Mouse (Mus musculus): ENCODE results near the gene 1700017B05Rik. TPM values are rescaled to one million over a fixed set of nuclear protein-coding genes. Genes with fewer than 3 reads are reported as not detected.

The 1700017B05Rik gene
- polyA plus RNA-seq, 1 experiment from 2014 or later = 17.7 TPM

DNA sequence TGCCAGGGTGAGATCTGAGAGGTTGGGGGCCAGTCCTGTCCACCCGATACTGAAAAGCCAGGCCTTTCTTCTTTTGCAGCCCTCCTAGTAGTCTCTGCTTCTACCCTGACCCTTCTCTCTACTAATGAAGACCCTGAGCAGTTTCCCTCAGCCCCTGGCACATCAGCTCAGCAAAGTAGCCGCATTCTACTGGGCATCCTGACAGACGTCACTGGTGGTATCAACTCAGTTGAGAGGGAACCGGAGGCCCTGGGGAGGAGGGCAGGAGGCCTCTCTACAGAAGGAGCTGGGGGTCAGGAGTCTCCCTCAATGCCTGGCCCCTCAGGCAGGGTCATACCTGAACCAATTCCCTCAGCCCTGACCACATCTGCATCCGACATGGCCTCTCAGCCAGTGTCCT lies 21.3 kb downstream of the 1700017B05Rik start:
- H3K27ac ChIP-seq = no peak overlapping the region
- WGBS = 81% methylated on average over 5 of the region's 5 CpGs

DNA sequence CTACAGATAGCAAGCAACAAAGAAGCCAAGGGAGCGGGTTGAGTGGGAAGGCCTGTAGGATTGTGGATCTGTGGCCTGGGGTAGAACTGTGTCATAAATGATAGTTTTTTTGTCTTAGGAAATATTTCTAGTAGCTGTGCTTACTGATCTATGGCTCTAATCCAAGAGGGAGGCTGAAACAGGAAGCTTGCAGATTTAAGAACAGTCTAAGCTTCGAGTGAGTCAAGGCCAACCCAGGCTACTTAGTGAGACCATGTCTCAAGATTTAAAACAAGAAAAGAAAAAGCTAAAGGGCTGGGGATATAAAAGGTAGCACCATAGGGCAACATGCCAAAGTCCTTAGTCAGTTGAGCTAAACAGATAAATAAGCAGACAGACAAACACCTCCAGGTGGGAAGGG lies 24.2 kb downstream of the 1700017B05Rik start:
- Histone ChIP-seq H3K4me1 (no peaks in the 10 kb centered on the region), H3K9ac (no peak overlapping the region), H3K9me3 (no peaks in the 10 kb centered on the region), H3K4me3 (no peak overlapping the region), H3K4me2 (no peak overlapping the region), H3K27me3 (no peaks in the 10 kb centered on the region), H3K36me3 (no peaks in the 10 kb centered on the region), H3K27ac (no peak overlapping the region)
- no peak for ATAC-seq (ENCODE audit: insufficient number of reproducible peaks, low FRiP score, low TSS enrichment, low read depth)
- 87% methylated on average over 2 of the region's 2 CpGs for WGBS

More for the DNA sequence above, 21.3 kb downstream of the 1700017B05Rik start:
- no peaks in the 10 kb centered on the region for H3K36me3 ChIP-seq
- ATAC-seq (ENCODE audit: insufficient number of reproducible peaks, low FRiP score, low TSS enrichment, low read depth) = no peak
- no peaks in the 10 kb centered on the region for H3K4me1 ChIP-seq
- H3K4me2 ChIP-seq = no peak overlapping the region
- no peak overlapping the region for H3K9ac ChIP-seq
- H3K9me3 ChIP-seq = no peaks in the 10 kb centered on the region
- H3K4me3 ChIP-seq = no peak overlapping the region
- H3K27me3 ChIP-seq = no peaks in the 10 kb centered on the region

DNA sequence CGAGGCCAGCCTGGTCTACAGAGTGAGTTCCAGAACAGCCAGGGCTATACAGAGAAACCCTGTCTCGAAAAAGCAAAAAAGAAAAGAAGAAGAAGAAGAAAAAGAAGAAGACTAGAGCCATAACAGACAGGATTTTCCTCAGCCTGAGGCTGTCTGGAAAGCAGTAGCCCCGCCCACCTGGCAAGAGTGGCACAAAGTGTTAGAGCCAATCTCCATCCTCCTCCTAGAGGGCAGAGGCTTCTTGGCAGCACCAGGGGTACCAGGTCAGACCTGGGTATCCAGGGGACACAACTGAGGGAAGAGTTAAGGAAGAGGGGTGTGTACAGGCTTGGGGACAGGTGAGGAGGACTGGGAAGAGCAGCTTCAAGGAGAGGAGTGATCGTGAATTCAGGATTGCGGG lies 24.7 kb downstream of the 1700017B05Rik start:
- no peak overlapping the region for H3K27ac ChIP-seq
- H3K4me1 ChIP-seq = no peaks in the 10 kb centered on the region
- no peak overlapping the region for H3K4me3 ChIP-seq
- H3K4me2 ChIP-seq = no peak overlapping the region
- no peak for ATAC-seq (ENCODE audit: insufficient number of reproducible peaks, low FRiP score, low TSS enrichment, low read depth)
- H3K27me3 ChIP-seq = no peaks in the 10 kb centered on the region
- no peaks in the 10 kb centered on the region for H3K36me3 ChIP-seq
- H3K9ac ChIP-seq = no peak overlapping the region
- H3K9me3 ChIP-seq = no peaks in the 10 kb centered on the region
- 81% methylated on average over 5 of the region's 5 CpGs for WGBS

DNA sequence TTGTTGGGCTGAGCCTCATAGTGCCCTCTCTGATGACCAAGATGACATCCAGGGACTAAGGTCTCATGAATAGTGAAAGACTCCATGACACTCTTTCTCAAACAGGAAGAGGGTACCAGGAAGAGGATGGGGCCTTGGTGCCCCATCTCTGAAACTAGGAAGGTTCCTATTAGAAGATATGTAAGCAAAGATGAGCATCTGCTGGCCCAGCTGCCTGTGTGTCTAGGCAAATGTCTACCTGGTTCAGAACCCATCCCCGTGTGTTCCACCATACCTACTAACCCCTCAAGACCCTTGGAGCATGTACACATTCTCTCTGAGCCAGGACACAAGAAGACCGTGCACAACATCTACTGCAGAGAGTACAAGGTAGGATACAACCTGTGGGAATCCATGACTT lies 26.2 kb downstream of the 1700017B05Rik start, which contains the start of gene Trcg1:
TSS of gene Trcg1 (plus strand) at position 301 of the 400 bp plus-strand sequence.
- Histone ChIP-seq H3K4me2 (no peak within 1 kb of the TSS), H3K36me3 (no peaks in the 10 kb centered on the region), H3K27ac (no peak within 1 kb of the TSS), H3K9me3 (no peaks in the 10 kb centered on the region), H3K9ac (no peak within 1 kb of the TSS), H3K27me3 (no peaks in the 10 kb centered on the region), H3K4me3 (no peak within 1 kb of the TSS), H3K4me1 (no peaks in the 10 kb centered on the region)
- 80% methylated on average over 2 of the region's 2 CpGs for WGBS
- ATAC-seq (ENCODE audit: insufficient number of reproducible peaks, low FRiP score, low TSS enrichment, low read depth) = no peak

DNA sequence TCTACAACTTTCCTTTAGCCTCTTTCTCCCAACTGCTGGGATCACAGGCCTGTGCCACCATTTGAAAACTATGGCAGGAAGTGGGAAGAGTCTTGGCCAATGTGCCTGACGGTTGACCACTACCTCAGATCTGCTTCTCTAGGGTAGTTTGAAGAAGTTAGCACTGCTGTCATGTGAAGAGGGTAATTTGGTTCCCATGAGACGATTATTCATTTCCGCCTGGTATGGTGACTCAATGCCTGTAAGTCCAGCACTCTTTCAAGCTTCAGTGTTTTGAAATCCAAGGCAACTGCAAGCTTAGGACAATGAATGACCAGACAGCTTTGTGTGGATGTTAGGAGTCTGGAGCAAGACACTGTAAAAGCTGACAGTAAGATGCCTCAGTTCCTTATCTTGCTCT lies 28.6 kb downstream of the 1700017B05Rik start:
- WGBS = 82% methylated on average over 3 of the region's 3 CpGs
- Histone ChIP-seq H3K4me1 (peaks cover 11% of the 10 kb centered on the region), H3K4me3 (no peak overlapping the region), H3K27me3 (no peaks in the 10 kb centered on the region), H3K36me3 (no peaks in the 10 kb centered on the region), H3K9me3 (no peaks in the 10 kb centered on the region), H3K4me2 (no peak overlapping the region), H3K27ac (no peak overlapping the region), H3K9ac (no peak overlapping the region)
- no peak for ATAC-seq (ENCODE audit: insufficient number of reproducible peaks, low FRiP score, low TSS enrichment, low read depth)

DNA sequence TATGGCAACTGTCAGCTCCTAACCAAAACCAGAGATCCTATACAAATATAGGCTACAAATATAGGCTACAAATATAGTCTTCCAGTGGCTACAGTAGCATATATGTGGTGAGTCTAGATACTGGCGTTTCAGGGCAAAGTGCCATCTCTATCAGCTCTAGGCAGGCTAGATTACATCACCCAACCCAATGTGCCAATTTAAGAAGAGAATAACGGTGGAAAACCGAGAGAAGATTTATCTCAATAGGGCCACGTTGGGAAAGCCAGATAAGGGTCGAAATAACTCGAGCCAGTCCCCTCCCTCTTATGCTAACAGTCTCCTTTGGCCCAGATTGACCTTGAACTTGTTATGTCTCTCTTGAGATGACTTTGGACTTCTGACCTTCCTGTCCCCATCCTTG lies 29.3 kb downstream of the 1700017B05Rik start:
- Histone ChIP-seq H3K27me3 (no peaks in the 10 kb centered on the region), H3K9ac (no peak overlapping the region), H3K36me3 (no peaks in the 10 kb centered on the region), H3K4me3 (no peak overlapping the region), H3K4me1 (peaks cover 11% of the 10 kb centered on the region), H3K9me3 (no peaks in the 10 kb centered on the region), H3K27ac (no peak overlapping the region), H3K4me2 (no peak overlapping the region)
- 69% methylated on average over 6 of the region's 6 CpGs for WGBS
- ATAC-seq (ENCODE audit: insufficient number of reproducible peaks, low FRiP score, low TSS enrichment, low read depth) = no peak

DNA sequence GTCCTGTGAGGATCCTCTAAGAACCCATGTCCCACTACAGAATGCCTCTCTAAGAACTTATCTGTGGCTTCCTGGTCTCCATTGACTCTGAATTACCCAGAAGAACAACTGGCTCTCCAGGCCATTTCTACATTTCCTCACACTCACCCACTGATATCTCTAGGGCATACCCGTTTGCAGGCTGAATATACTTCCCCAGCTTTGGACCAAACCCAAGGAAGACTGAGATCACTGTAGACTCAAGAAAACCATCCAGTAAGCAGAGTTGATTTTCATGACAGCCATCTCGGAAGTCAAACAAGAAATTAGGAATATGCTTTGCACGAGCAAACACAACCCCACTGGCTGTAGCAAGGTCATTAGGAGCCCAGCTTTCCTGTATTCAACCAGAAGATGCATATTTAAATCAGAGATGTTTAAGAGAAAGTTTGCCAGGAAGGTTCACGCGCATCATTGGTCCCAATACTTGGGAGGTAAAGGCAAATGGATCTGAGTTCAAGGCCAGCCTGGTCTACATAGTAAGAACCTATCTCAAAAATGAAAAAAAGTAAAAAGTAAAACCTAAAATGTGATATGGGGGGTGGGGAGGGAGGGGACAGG lies 30.0 kb downstream of the 1700017B05Rik start:
- no peaks in the 10 kb centered on the region for H3K9me3 ChIP-seq
- no peak for ATAC-seq (ENCODE audit: insufficient number of reproducible peaks, low FRiP score, low TSS enrichment, low read depth)
- no peak overlapping the region for H3K4me2 ChIP-seq
- peaks cover 11% of the 10 kb centered on the region for H3K4me1 ChIP-seq
- no peaks in the 10 kb centered on the region for H3K27me3 ChIP-seq
- no peaks in the 10 kb centered on the region for H3K36me3 ChIP-seq
- H3K27ac ChIP-seq = no peak overlapping the region
- 91% methylated on average over 5 of the region's 5 CpGs for WGBS
- no peak overlapping the region for H3K9ac ChIP-seq
- H3K4me3 ChIP-seq = no peak overlapping the region

DNA sequence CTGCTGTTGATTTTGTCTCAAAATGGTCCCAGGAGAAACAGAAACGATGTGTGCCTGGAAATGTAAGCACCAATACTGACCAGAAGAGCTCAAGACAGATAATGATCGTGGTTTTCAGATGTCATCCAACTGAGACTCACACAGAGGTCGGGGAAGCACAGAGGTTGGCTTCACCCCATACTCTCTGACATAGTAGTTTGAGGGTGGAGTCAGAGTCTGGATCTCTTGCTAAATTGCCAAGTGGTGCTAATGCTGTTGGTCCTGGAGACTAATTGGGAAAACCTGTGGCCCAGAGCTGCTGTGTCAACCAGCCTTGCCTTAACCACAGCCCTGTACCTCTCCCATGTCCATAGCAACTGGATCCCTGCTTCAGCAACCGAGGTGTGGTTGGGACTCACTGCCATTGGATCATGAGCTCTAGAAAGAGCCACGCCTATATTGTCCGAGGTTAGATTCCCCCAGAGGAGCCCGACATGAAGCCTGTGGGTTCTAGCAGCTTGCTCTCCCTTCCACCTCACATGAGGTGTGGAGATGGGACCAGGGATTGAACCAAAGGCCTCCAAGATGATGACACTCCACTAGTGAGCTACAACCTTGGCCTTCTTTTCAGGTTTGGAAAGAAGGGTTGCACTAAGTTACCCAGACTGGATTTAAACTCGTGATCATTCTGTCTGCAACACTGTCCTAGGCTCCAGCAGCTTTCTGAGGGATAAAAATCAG lies 30.7 kb downstream of the 1700017B05Rik start:
- H3K4me1 ChIP-seq = peaks cover 11% of the 10 kb centered on the region
- H3K36me3 ChIP-seq = no peaks in the 10 kb centered on the region
- H3K4me2 ChIP-seq = no peak overlapping the region
- no peak for ATAC-seq (ENCODE audit: insufficient number of reproducible peaks, low FRiP score, low TSS enrichment, low read depth)
- 70% methylated on average over 8 of the region's 8 CpGs for whole genome bisulfite sequencing
- no peak overlapping the region for H3K27ac ChIP-seq
- no peaks in the 10 kb centered on the region for H3K9me3 ChIP-seq
- no peak overlapping the region for H3K4me3 ChIP-seq
- H3K9ac ChIP-seq = no peak overlapping the region
- no peaks in the 10 kb centered on the region for H3K27me3 ChIP-seq

DNA sequence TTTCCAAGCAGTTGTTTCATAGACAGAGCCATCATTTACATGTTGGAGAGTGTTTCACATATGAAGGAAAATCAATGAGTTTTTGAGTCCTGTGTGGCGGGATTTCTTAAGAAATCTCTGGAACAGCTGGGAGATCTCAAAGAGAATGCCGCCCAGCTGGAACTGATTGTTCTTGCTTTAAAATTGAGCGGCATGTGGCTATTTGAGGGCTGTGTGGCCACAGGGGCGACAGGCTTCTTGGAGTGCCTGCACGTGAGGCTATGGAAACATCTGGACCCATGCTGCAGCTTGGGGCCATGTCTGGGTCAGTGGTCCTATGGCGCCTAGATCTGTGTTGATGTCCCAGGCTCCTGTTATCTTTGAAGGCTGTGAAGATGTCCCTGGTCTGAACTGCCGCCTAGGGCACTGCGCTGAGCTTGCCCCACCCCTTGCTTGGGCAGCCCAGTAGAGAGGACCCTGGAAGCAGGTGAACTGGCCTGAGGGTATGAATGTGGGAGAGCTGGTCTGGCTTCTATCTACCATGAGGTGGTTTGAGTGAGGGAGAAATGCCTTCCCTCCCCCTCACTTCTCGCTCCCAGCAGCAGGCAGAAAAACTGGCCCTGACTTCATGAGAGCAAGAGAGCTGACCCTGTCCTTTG lies 32.1 kb downstream of the 1700017B05Rik start:
- ATAC-seq (ENCODE audit: insufficient number of reproducible peaks, low FRiP score, low TSS enrichment, low read depth) = no peak
- WGBS = 31% methylated on average over 9 of the region's 9 CpGs
- no peaks in the 10 kb centered on the region for H3K9me3 ChIP-seq
- H3K4me2 ChIP-seq = no peak overlapping the region
- H3K9ac ChIP-seq = no peak overlapping the region
- H3K27ac ChIP-seq = no peak overlapping the region
- peaks cover 11% of the 10 kb centered on the region for H3K4me1 ChIP-seq
- no peaks in the 10 kb centered on the region for H3K36me3 ChIP-seq
- H3K4me3 ChIP-seq = no peak overlapping the region
- no peaks in the 10 kb centered on the region for H3K27me3 ChIP-seq

DNA sequence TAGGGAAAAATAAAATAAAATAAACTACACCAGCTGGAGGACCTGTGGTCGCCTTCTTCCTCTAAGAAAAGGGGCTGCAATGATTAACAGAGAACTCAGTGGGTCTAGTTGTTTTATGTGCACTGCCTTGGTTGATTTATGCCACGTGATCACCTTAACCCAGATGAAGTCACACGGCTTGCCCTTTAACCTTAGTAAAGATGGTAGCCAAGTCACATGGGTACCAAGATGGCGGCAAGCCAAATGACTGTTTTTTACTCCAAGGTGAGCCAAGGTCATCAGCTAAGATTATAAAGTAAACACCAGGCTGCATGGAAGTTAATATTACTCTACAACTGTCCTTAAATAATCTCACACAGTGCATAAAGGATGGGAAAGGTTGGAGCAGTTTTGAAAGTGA lies 32.7 kb downstream of the 1700017B05Rik start:
- Histone ChIP-seq H3K36me3 (no peaks in the 10 kb centered on the region), H3K4me2 (no peak overlapping the region), H3K4me1 (peaks cover 11% of the 10 kb centered on the region), H3K9ac (no peak overlapping the region), H3K4me3 (no peak overlapping the region), H3K9me3 (no peaks in the 10 kb centered on the region), H3K27me3 (no peaks in the 10 kb centered on the region), H3K27ac (no peak overlapping the region)
- no peak for ATAC-seq (ENCODE audit: insufficient number of reproducible peaks, low FRiP score, low TSS enrichment, low read depth)
- 48% methylated on average over 4 of the region's 4 CpGs for WGBS

DNA sequence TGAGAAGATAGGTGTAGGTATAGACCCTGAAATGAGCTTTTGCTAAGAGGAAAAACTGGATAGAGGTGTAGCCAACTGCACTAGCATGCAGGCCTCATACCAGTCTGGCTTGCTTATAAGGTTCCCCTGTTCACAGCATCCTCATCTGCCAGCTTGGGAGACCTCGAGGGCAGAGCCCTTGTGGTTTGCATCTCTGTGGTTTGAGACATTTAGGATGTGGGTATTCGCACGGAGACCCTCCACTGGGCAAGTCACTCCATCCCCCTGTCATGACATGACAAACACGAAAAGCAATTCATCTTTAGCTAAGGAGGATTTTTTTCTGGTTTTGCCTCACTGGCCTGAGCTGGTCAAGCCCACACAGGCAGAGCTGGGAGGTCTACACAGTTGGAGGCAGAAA lies 34.2 kb downstream of the 1700017B05Rik start:
- 59% methylated on average over 4 of the region's 4 CpGs for WGBS
- H3K4me1 ChIP-seq = peaks cover 11% of the 10 kb centered on the region
- no peaks in the 10 kb centered on the region for H3K9me3 ChIP-seq
- no peak overlapping the region for H3K4me3 ChIP-seq
- no peak for ATAC-seq (ENCODE audit: insufficient number of reproducible peaks, low FRiP score, low TSS enrichment, low read depth)
- H3K9ac ChIP-seq = no peak overlapping the region
- no peaks in the 10 kb centered on the region for H3K27me3 ChIP-seq
- no peak overlapping the region for H3K27ac ChIP-seq
- H3K36me3 ChIP-seq = no peaks in the 10 kb centered on the region
- no peak overlapping the region for H3K4me2 ChIP-seq

DNA sequence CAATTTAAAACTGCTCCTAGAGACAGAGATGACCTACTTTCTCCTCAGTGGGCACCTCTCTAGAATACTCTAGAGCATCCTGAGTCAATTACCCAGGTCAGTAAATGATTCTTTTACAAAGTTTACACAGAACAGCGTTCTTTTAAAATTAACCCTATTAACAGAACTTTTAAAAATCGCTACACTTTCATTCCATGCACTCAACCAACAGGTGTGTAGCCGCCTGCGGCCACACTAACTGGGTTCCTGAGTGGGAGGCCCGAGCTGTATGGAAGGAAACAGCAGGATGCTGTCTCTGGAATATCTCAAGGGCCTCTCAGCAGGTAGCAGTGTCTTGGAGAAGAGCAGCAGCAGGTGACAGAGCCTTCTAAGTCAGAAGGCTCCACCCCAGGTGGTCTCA lies 35.2 kb downstream of the 1700017B05Rik start:
- Histone ChIP-seq H3K9ac (no peak overlapping the region), H3K27me3 (no peaks in the 10 kb centered on the region), H3K36me3 (no peaks in the 10 kb centered on the region), H3K4me2 (no peak overlapping the region), H3K4me1 (peaks cover 11% of the 10 kb centered on the region), H3K4me3 (no peak overlapping the region), H3K9me3 (no peaks in the 10 kb centered on the region), H3K27ac (no peak overlapping the region)
- 59% methylated on average over 5 of the region's 5 CpGs for WGBS
- no peak for ATAC-seq (ENCODE audit: insufficient number of reproducible peaks, low FRiP score, low TSS enrichment, low read depth)
